Mouse (Mus musculus): ENCODE results near the gene Nipsnap3a. TPM values are rescaled to one million over a fixed set of nuclear protein-coding genes. Genes with fewer than 3 reads are reported as not detected.
A peak's percentile ranks its signal among the peaks of the same experiment; 100 is the strongest.

Gene Nipsnap3a
- total RNA-seq (2015) (not detected in 2 replicates), total RNA-seq (2017) (not detected in 2 replicates)

GRCm38 (mm10) chr4:52989248-52989647, at the start of gene Nipsnap3a:
Nipsnap3a (plus strand) TSS chr4:52989272.
- ATAC-seq (ENCODE audit: poor library complexity, severe bottlenecking) = no peak

GRCm38 (mm10) chr4:52946665-52947064, 42.4 kb upstream of the Nipsnap3a start:
- ATAC-seq (ENCODE audit: poor library complexity, severe bottlenecking) = no peak

- ATAC-seq (ENCODE audit: poor library complexity, severe bottlenecking) = no peak
Measured at GRCm38 (mm10) chr4:52949005-52949404, 40.1 kb upstream of the Nipsnap3a start.

- peak; percentile 59; the same call in 1 of the 2 replicates for ATAC-seq (ENCODE audit: poor library complexity, severe bottlenecking)
Measured at GRCm38 (mm10) chr4:52958693-52959092, 30.4 kb upstream of the Nipsnap3a start.

GRCm38 (mm10) chr4:52964247-52964646, 24.8 kb upstream of the Nipsnap3a start, which contains the start of gene Olfr270:
Olfr270 (plus strand) TSS chr4:52964547.
- ATAC-seq (ENCODE audit: poor library complexity, severe bottlenecking) = no peak

- ATAC-seq (ENCODE audit: poor library complexity, severe bottlenecking) = 0 out of 2 replicates have a peak, but pooled peaks have one; percentile 21
Measured at GRCm38 (mm10) chr4:52985216-52985615, 3.9 kb upstream of the Nipsnap3a start.

GRCm38 (mm10) chr4:52986266-52986665, 2.8 kb upstream of the Nipsnap3a start:
- ATAC-seq (ENCODE audit: poor library complexity, severe bottlenecking) = no peak

GRCm38 (mm10) chr4:52999449-52999848, 10.4 kb downstream of the Nipsnap3a start:
- ATAC-seq (ENCODE audit: poor library complexity, severe bottlenecking) = no peak

- peak; percentile 30; the same call in 1 of the 2 replicates for ATAC-seq (ENCODE audit: poor library complexity, severe bottlenecking)
Measured at GRCm38 (mm10) chr4:53000154-53000553, 11.1 kb downstream of the Nipsnap3a start.

- no peak for ATAC-seq (ENCODE audit: poor library complexity, severe bottlenecking)
Measured at GRCm38 (mm10) chr4:53009183-53009582, 20.1 kb downstream of the Nipsnap3a start.

GRCm38 (mm10) chr4:53009871-53010270, 20.8 kb downstream of the Nipsnap3a start:
- ATAC-seq (ENCODE audit: poor library complexity, severe bottlenecking) = no peak

GRCm38 (mm10) chr4:53011732-53012361, 22.8 kb downstream of the Nipsnap3a start, which contains the start of gene Nipsnap3b:
Nipsnap3b (plus strand) TSS chr4:53011880.
- peak; percentile 93 for ATAC-seq (ENCODE audit: poor library complexity, severe bottlenecking)

- ATAC-seq (ENCODE audit: poor library complexity, severe bottlenecking) = no peak
Measured at GRCm38 (mm10) chr4:53014421-53014820, 25.3 kb downstream of the Nipsnap3a start.

- no peak for ATAC-seq (ENCODE audit: poor library complexity, severe bottlenecking)
Measured at GRCm38 (mm10) chr4:53015024-53015423, 26.0 kb downstream of the Nipsnap3a start.

- no peak for ATAC-seq (ENCODE audit: poor library complexity, severe bottlenecking)
Measured at GRCm38 (mm10) chr4:53018392-53018791, 29.3 kb downstream of the Nipsnap3a start.

GRCm38 (mm10) chr4:53023189-53023925, 34.3 kb downstream of the Nipsnap3a start:
- no peak for ATAC-seq (ENCODE audit: poor library complexity, severe bottlenecking)

- ATAC-seq (ENCODE audit: poor library complexity, severe bottlenecking) = no peak
Measured at GRCm38 (mm10) chr4:53024397-53024796, 35.3 kb downstream of the Nipsnap3a start.

GRCm38 (mm10) chr4:53027811-53028210, 38.7 kb downstream of the Nipsnap3a start:
- ATAC-seq (ENCODE audit: poor library complexity, severe bottlenecking) = no peak

GRCm38 (mm10) chr4:53030326-53030948, 41.4 kb downstream of the Nipsnap3a start:
- ATAC-seq (ENCODE audit: poor library complexity, severe bottlenecking) = no peak

- ATAC-seq (ENCODE audit: poor library complexity, severe bottlenecking) = no peak
Measured at GRCm38 (mm10) chr4:53043819-53044218, 54.7 kb downstream of the Nipsnap3a start.

- no peak for ATAC-seq (ENCODE audit: poor library complexity, severe bottlenecking)
Measured at GRCm38 (mm10) chr4:53045807-53046206, 56.7 kb downstream of the Nipsnap3a start.

All from megakaryocyte, adult 5-6 weeks (primary cell).